Mouse (Mus musculus) embryonic facial prominence, embryonic 12.5 days (tissue): ENCODE measurements around the gene St6galnac4. TPM values are rescaled to one million over a fixed set of nuclear protein-coding genes. Genes with fewer than 3 reads are reported as not detected.

Experiments used
- ATAC-seq: fragments of 200-750 bp; cut with Nextera tagmentation; 2 replicates; pipeline ENCODE4 v1.8.0; 2017; ENCODE audit not compliant: insufficient number of reproducible peaks, insufficient read depth, low FRiP score, low TSS enrichment
- H3K27ac ChIP-seq: fragments of 300-500 bp; sonication (generic); 2 replicates; pipeline ENCODE4 v1.5.1; 2016; ENCODE audit warnings: mild to moderate bottlenecking
- H3K27me3 ChIP-seq: fragments of 300-500 bp; sonication (generic); 2 replicates; pipeline ENCODE4 v1.6.1; 2016; ENCODE audit warnings: mild to moderate bottlenecking, moderate library complexity
- H3K36me3 ChIP-seq: fragments of 300-500 bp; sonication (generic); 2 replicates; pipeline ENCODE4 v1.6.1; 2016; ENCODE audit warnings: mild to moderate bottlenecking
- H3K4me1 ChIP-seq: fragments of 300-500 bp; sonication (generic); 2 replicates; pipeline ENCODE4 v1.6.1; 2016
- H3K4me2 ChIP-seq: fragments of 300-500 bp; sonication (generic); replicated peaks from 2 replicates; pipeline ENCODE4 v1.6.1; 2016; ENCODE audit warnings: mild to moderate bottlenecking, moderate library complexity
- H3K4me3 ChIP-seq: fragments of 300-500 bp; sonication (generic); 2 replicates; pipeline ENCODE4 v1.5.1; 2016; ENCODE audit warnings: mild to moderate bottlenecking
- H3K9ac ChIP-seq: fragments of 300-500 bp; sonication (generic); 2 replicates; pipeline ENCODE4 v1.6.1; 2016; ENCODE audit warnings: mild to moderate bottlenecking, moderate library complexity
- H3K9me3 ChIP-seq: fragments of 300-500 bp; sonication (generic); 2 replicates; pipeline ENCODE4 v1.6.1; 2016; ENCODE audit warnings: mild to moderate bottlenecking, moderate library complexity
- WGBS: fragments of 180-500 bp; shearing (Covaris S2); methylation state at CpG from one replicate; pipeline ENCODE4 v1.1.7; 2016; 5-methylcytosine and 5-hydroxymethylcytosine counted together
- polyA plus RNA-seq: library from polyadenylated mRNA; unstranded; fragments of >200 nt; fragmentation: Nextera tagmentation; extraction: Ambion mirVana; gene quantifications from 2 replicates; pipeline ENCODE4 v1.2.1, GENCODE M21; 2016

St6galnac4 gene
- polyA plus RNA-seq, 1 experiment from 2014 or later: 32.7 TPM

- H3K4me2 ChIP-seq: peak within 1 kb of the TSS; percentile 26
These were observed 34.6 kb downstream of the St6galnac4 start, which contains the start of gene Ak1 for GRCm38 (mm10) chr2:32621517-32621859. TSS of gene Ak1 (plus strand) at chr2:32621758.

GRCm38 (mm10) chr2:32624111-32624748 lies 37.3 kb downstream of the St6galnac4 start:
- Histone ChIP-seq H3K4me3 (no peak overlapping the region), H3K36me3 (0 out of 2 replicates have a peak, but pooled peaks cover under 1% of the 10 kb centered on the region), H3K9ac (no peak overlapping the region), H3K27me3 (no peaks in the 10 kb centered on the region), H3K9me3 (no peaks in the 10 kb centered on the region), H3K4me1 (peaks cover 71% of the 10 kb centered on the region), H3K4me2 (no peak overlapping the region), H3K27ac (0 out of 2 replicates have a peak overlapping the region, but pooled peaks have one; percentile 63)
- no peak for ATAC-seq
- WGBS: 71% methylated on average over 5 of the region's 5 CpGs

More at GRCm38 (mm10) chr2:32621517-32621859, 34.6 kb downstream of the St6galnac4 start, which contains the start of gene Ak1:
- peaks cover 25% of the 10 kb centered on the region for H3K36me3 ChIP-seq
- 15% methylated on average over 7 of the region's 7 CpGs for WGBS
- H3K4me3 ChIP-seq: no peak within 1 kb of the TSS
- H3K9me3 ChIP-seq: no peaks in the 10 kb centered on the region
- H3K27ac ChIP-seq: peak within 1 kb of the TSS; percentile 92
- no peaks in the 10 kb centered on the region for H3K27me3 ChIP-seq
- no peak for ATAC-seq
- peaks cover 65% of the 10 kb centered on the region for H3K4me1 ChIP-seq
- 0 out of 2 replicates have a peak within 1 kb of the TSS, but pooled peaks have one; percentile 24 for H3K9ac ChIP-seq

GRCm38 (mm10) chr2:32625212-32625872 lies 38.4 kb downstream of the St6galnac4 start:
- H3K4me3 ChIP-seq: peak overlapping the region; percentile 10
- no peaks in the 10 kb centered on the region for H3K36me3 ChIP-seq
- no peak for ATAC-seq
- no peaks in the 10 kb centered on the region for H3K27me3 ChIP-seq
- H3K9me3 ChIP-seq: no peaks in the 10 kb centered on the region
- peak overlapping the region; percentile 51 for H3K4me2 ChIP-seq
- H3K27ac ChIP-seq: peak overlapping the region; percentile 73
- H3K4me1 ChIP-seq: peaks cover 65% of the 10 kb centered on the region
- H3K9ac ChIP-seq: peak overlapping the region; percentile 34; the same call in 1 of the 2 replicates
- WGBS: 4% methylated on average over 13 of the region's 13 CpGs

GRCm38 (mm10) chr2:32625873-32626694 lies 39.2 kb downstream of the St6galnac4 start:
- Histone ChIP-seq H3K4me2 (peak overlapping the region; percentile 51; the same call in 1 of the 2 replicates), H3K4me3 (peak overlapping the region; percentile 10; the same call in 1 of the 2 replicates), H3K9me3 (no peaks in the 10 kb centered on the region), H3K27me3 (no peaks in the 10 kb centered on the region), H3K27ac (peak overlapping the region; percentile 73), H3K9ac (no peak overlapping the region), H3K36me3 (no peaks in the 10 kb centered on the region), H3K4me1 (peaks cover 58% of the 10 kb centered on the region)
- WGBS: 28% methylated on average over 5 of the region's 5 CpGs
- no peak for ATAC-seq

- no peak overlapping the region for H3K9ac ChIP-seq
- H3K27me3 ChIP-seq: no peaks in the 10 kb centered on the region
- peaks cover 45% of the 10 kb centered on the region for H3K4me1 ChIP-seq
- H3K9me3 ChIP-seq: no peaks in the 10 kb centered on the region
- H3K36me3 ChIP-seq: no peaks in the 10 kb centered on the region
- WGBS: 60% methylated on average over 20 of the region's 20 CpGs
- no peak overlapping the region; the same call in 1 of the 2 replicates for H3K27ac ChIP-seq
- no peak overlapping the region for H3K4me3 ChIP-seq
- ATAC-seq: no peak
- H3K4me2 ChIP-seq: no peak overlapping the region; the same call in 1 of the 2 replicates
These were observed 40.6 kb downstream of the St6galnac4 start for GRCm38 (mm10) chr2:32627266-32628043.

GRCm38 (mm10) chr2:32628044-32628550 lies 41.2 kb downstream of the St6galnac4 start:
- Histone ChIP-seq H3K4me2 (no peak overlapping the region), H3K4me3 (no peak overlapping the region), H3K4me1 (peaks cover 45% of the 10 kb centered on the region), H3K9ac (0 out of 2 replicates have a peak overlapping the region, but pooled peaks have one; percentile 27), H3K9me3 (no peaks in the 10 kb centered on the region), H3K27ac (0 out of 2 replicates have a peak overlapping the region, but pooled peaks have one; percentile 46), H3K36me3 (no peaks in the 10 kb centered on the region), H3K27me3 (no peaks in the 10 kb centered on the region)
- no peak for ATAC-seq
- WGBS: 61% methylated on average over 4 of the region's 4 CpGs

- Histone ChIP-seq H3K27me3 (no peaks in the 10 kb centered on the region), H3K4me2 (no peak overlapping the region), H3K36me3 (no peaks in the 10 kb centered on the region), H3K9me3 (no peaks in the 10 kb centered on the region), H3K9ac (no peak overlapping the region), H3K27ac (peak overlapping the region; percentile 46), H3K4me3 (no peak overlapping the region), H3K4me1 (peaks cover 45% of the 10 kb centered on the region)
- ATAC-seq: no peak
- WGBS: 37% methylated on average over 5 of the region's 5 CpGs
These were observed 41.8 kb downstream of the St6galnac4 start for GRCm38 (mm10) chr2:32628729-32629128.

GRCm38 (mm10) chr2:32629276-32629976 lies 42.5 kb downstream of the St6galnac4 start:
- WGBS: 41% methylated on average over 9 of the region's 9 CpGs
- 0 out of 2 replicates have a peak overlapping the region, but pooled peaks have one; percentile 15 for H3K9ac ChIP-seq

GRCm38 (mm10) chr2:32630036-32630435 lies 43.1 kb downstream of the St6galnac4 start:
- Histone ChIP-seq H3K36me3 (no peaks in the 10 kb centered on the region), H3K27me3 (no peaks in the 10 kb centered on the region), H3K27ac (no peak overlapping the region), H3K4me2 (no peak overlapping the region), H3K4me3 (no peak overlapping the region), H3K9me3 (no peaks in the 10 kb centered on the region), H3K4me1 (peaks cover 36% of the 10 kb centered on the region), H3K9ac (no peak overlapping the region)
- WGBS: 77% methylated on average over 8 of the region's 9 CpGs
- no peak for ATAC-seq

More at GRCm38 (mm10) chr2:32629276-32629976, 42.5 kb downstream of the St6galnac4 start:
- ATAC-seq: 0 out of 2 replicates have a peak, but pooled peaks have one; percentile 6
- peaks cover 41% of the 10 kb centered on the region for H3K4me1 ChIP-seq
- H3K4me2 ChIP-seq: no peak overlapping the region
- no peaks in the 10 kb centered on the region for H3K27me3 ChIP-seq
- peak overlapping the region; percentile 46 for H3K27ac ChIP-seq
- H3K4me3 ChIP-seq: no peak overlapping the region
- no peaks in the 10 kb centered on the region for H3K9me3 ChIP-seq
- H3K36me3 ChIP-seq: no peaks in the 10 kb centered on the region

- WGBS: 90% methylated on average over 10 of the region's 10 CpGs
- Histone ChIP-seq H3K27me3 (no peaks in the 10 kb centered on the region), H3K27ac (no peak overlapping the region), H3K36me3 (no peaks in the 10 kb centered on the region), H3K9ac (no peak overlapping the region), H3K4me2 (no peak overlapping the region), H3K4me3 (no peak overlapping the region), H3K4me1 (peaks cover 26% of the 10 kb centered on the region), H3K9me3 (no peaks in the 10 kb centered on the region)
- ATAC-seq: no peak
These were observed 44.2 kb downstream of the St6galnac4 start for GRCm38 (mm10) chr2:32631046-32631445.
